Mouse (Mus musculus): ENCODE results near the gene Slc5a6.

Slc5a6 gene

DNA sequence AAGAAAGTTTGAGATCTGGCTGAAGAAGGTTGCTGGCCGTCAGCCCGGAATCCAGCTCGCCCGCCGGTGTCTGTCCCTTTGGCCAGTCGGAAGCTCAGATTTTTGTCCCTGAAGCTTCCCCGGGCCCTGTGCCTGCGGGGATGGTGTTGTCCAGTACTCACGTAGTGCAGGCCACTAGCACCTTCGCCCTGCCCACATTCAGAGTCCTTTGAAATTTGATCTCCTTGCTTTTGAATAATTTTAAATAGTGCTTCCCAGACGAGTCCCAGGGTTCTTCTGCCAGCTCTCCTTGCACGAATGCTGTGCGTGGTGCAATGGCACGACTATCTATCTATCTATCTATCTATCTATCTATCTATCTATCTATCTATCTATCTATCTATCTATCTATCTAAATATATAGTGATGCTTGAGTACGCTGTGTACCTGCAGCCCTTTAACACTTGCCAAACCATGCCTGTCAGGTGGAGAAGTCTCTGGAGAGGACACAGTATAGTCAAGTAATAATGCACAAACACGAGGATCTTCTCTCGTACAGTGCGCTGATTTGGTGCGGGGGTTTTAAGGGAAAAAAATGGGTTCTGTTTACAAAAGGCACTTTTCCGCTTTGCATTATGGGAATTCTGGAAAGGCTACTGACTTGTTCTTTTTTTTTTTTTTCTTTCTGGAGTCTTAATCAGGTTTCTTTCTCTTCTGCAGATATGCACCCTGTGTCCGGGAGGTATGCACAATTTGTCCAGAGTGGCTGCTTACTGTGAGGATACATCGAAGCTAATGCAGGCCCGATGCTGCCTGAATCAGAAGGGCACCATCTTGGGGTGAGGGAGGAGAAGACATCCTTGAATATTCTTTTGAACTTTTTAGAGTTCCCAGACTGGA, at the start of gene Slc5a6:
Gene Slc5a6 (minus strand): TSS at position 162 of the 879 bp plus-strand sequence.
- no peak for DNase-seq (ENCODE audit: low spot score)

DNA sequence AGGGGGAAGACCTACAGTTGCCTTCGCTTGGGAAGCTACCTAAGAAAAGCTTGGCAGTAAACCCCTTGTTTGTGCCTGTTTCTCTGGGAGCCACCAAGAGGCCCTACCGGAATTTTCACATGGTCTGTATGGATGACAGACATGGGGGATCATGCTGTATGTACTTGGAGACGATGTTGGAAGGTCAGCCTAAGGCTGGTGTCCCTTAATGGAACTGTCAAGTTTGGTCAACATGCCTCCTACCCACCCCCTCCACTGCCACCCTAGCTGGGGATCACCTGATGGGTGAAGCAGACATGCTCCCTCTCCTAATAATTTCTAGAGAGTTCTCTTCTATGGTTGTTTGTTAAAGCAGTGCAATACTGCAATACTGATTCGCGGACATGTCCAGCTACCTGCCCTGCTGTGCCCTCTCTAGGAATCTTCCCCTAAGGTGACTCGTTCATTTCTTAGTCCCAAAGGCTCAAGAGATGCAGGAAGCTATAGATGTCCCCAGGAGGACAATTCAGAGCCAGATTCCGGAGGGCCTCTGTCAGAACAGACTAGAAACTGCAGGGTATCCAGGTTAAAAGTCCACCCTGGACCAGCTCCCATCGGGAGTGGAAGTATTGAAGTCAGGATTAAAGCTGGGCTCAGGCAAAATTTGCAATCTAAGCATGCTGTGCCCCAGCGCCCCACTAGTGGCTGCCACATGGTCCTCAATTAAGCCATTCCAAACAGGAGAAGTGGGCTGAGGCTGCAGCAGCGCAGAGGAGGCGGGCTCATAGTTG, 47.2 kb upstream of the Slc5a6 start:
- DNase-seq (ENCODE audit: low spot score) = no peak

DNA sequence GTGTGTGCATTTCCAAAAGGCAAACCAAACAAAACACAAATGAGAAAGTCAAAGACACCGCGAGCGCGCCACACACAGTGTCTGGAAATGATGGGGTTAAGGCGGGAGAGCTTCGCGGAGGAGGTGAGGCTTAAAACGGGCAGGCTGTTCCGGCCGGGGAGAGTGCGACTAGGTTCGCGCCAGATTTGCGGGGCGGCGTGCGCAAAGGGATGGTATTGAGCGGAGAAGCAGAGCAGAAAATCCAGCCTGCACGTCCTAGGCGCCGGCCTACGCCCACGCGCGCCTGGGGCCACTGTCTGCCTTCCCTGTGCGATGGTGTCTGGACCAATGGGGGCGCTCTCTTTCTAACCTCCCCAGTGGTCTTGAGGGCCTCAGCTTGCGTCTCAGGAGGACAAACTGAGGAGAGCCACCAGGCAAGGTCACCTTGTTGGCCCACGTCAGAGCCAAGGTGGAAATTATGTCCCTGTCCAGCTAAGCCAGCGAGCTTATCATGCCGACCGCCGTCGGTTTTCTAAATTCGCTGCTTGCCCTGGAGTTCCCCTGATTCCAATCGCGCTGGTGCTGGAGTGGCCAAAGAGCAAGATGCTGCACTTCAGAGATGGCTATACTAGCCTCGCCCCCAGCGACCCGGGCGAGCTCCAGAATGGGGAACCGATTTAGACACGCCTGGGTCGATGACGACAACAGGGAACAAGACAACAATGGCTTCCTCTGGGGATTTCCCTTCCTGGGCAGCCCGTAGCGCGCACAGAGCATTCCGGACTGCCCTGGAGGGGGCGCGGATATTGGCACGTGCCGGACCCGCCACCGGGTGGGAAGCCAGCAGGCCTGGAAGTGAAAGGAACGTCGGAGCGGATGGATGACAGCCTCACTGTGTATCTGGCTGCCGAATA, 46.3 kb upstream of the Slc5a6 start:
- peak; percentile 64 for DNase-seq (ENCODE audit: low spot score)

DNA sequence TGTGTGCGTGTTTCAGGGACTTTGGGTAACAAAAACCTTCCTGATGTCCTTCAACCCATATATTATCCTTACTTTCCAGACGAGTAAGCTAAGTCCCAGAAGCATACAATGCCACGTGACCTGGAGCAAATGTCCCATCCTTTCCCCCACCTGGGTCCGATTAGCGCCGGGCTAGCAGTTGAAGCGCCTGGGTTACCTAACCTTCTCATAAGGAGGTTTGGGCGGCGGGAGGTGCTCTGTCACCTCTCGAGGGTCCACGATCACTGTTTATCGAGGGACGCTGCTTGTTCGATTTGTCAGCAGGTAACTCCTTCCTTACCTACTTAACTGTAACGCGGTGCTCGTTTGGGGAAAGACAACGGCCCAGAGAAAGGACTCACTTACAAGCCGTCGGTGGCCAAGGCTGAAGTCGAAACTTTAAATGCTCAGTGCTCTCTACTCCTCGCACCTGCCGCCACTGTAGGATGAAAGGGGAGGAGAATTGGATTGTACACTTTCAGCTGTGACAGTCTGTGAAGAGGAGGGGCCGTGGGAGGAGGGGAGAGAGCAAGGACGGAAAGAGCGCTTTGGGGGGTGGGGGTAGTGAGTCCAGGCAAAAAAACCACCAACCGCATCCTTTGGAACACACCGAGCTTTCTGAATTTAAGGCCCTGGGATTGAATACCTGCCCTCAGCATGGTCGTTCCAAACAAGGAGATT, 45.5 kb upstream of the Slc5a6 start:
- no peak for DNase-seq (ENCODE audit: low spot score)

DNA sequence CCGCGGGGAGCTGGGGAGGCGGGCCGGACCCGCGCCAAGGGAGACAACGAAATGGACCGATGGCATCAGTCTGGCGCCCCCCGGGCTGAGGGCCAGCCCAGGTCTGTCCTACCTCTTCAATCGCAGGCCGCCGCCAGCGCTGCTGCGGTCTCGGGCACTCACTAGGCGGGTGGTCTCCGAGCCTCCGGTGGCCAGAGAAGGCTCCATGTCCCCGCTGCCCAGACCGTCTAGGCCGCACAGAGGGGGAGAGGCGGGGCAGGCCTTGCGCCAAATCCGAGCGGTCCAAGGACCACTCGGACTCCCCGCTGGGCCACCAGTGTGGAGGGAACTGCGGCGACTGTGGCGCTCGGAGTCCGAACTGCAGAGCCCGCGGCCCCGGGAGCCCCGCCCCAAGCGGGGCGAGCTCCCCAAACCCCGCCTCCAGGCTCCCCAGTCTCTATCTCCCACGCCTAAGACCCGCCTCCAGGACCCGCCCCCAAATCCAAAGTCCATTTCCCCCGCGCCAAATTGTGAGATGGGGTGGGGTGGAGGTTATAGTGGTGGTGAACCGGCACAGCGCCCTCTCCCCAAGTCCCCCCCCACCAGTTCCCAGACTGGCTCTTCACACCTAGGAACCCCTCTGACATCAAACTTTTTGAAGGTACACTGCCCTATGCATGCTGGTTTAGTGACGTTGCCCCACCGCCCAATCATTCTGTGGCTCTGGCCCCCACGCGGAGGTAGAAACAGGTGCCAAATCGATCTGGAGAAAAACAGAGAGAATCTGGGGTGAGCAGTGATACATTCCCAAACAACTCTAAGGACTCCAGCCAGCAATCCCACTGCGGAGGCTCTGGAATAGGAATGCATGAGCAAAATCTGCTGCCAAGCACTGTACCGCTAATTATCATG, 44.7 kb upstream of the Slc5a6 start:
- peak; percentile 70 for DNase-seq (ENCODE audit: low spot score)

DNA sequence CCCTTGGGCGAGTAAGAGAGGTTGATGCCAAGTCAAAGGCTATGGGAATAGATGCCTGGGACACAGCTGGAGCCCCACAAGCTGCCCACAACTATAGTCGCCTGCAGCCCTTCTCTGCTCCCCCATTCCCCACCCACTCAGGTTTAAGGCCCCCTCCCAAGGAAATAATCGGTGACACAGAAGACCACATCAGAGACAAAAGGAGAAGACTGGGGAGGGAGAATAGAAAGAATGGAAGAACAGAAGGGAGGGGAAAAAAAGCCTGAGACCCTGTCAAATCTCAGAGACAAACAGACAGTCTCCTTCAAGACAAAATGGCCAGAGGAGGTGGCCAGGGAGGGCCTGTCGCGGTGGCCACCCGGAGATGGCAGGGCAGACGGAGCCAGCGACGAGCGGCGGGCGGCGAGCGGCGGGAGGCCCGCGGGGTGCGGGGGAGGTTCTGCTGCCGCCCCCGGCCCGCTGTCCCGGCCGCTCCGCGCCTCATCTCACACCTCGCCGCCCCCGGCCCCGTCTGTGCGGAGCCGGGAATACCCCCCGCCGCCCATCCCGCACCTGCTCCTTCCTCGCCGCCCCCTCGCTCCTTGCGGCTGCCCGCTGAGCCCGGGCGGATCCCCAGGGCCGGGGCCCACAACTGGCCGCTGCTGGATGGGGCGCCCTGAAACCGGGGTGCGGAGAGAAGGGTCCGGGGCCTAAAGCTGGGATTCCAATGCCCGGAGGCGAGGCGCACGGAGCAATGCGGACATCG, 43.7 kb upstream of the Slc5a6 start:
- DNase-seq (ENCODE audit: low spot score) = no peak

DNA sequence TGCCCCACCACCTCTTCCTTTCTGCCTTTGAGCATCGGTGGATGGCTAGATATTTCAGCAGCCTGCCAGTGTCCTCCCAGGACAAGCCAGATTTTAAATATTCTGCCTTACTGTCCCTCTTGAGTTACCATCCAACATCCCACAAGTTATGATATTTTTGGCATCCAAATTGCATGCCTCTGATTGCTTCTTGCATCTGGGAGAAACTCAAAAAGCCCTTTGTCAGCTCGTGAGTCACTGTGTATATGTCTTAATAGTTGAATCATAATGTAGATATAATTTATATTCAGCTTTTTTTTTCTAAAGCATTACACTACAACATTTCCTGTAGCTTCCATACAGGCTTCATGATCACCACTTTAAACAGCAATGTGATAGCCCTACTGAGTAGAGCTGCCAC, 38.4 kb upstream of the Slc5a6 start:
- no peak for DNase-seq (ENCODE audit: low spot score)

DNA sequence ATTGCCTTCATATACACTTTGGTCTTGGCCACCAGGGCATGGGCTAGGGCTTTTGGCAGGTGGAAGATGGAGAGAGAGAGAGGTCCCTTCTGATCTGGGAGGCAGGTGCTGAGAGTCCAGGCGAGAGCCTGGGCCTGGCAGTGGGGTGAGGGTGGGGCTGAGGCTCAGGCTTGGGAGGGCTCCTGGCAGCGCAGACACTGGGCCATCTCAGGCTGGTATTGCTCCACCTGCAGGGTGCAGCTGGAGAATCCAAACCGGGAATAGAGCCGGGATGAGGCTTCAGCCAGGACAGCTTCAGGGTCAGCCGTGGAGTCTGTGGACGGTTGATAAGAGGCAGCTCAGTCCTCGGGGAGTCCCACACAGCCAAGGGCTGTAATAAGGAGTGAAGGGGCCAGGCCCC, 37.9 kb upstream of the Slc5a6 start:
- no peak for DNase-seq (ENCODE audit: low spot score)

DNA sequence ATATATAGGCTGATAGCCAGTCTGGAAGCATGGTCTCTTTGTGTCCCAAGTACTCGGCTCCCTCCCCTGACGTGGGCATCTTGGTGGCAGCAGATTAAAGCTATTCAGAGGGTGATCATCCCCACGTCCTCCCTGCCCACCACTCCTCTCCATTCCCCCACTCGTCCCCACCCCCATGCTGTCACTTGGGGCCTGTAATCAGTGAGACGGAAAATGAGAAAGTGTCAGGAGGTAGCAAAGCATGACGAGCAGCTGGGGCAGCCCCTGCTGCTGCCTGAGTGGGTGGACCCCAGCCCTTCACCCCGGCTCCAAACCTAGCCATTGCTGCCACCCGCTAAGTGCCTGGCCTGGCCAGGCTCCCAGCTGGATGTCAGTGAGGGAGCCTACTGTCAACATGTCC, 35.2 kb upstream of the Slc5a6 start:
- DNase-seq (ENCODE audit: low spot score) = no peak

DNA sequence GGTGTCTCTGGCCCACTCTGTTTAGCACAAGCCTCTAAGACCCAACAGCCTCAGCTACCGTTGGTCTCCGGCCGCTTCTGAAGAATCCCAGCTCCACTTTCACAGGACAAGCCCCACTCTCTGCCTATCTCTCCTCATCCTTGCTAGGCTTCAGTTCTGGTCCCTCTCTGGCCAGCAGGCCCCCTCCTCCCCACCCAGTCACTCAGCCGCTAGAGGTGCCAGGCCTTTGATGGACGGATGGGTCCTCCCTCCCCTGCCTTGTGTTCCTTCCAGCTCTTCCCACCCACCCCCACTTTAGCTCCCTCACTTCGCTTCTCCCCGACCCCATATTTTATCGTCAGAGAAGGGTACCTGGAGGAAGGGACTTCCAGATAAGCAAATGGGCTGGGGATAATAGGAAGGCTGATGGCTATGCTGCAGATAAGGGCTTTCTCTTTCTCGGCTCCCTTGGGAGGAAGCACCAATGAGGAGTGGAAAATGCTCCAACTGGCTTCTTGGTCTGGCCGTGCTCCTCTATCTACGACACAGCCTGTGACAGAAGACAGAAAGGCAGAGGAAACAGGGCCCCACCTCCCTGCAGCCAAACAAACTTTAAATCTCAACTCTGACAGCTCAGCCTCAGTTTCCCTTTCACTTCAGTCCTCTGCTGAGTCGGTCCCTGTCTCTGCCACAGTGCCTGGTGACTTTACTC, 34.4 kb upstream of the Slc5a6 start:
- no peak for DNase-seq (ENCODE audit: low spot score)

DNA sequence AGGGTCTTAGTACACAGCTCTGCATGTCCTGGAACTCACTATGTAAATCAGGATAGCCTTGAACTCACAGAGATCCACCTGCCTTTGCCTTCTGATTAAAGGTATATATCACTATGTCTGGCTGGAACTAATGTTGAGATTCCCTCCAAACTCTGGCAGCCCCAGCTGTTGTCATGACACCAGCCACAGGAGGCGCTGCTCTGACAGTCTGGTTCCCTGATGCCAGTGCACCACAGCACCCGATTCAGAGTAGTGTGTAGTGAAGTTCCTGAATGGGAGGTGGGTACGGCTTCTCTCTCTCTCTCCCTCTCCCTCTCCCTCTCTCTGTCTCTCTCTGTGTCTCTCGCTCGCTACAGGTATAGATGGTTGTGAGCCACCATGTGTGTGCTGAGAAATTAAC, 33.6 kb upstream of the Slc5a6 start:
- DNase-seq (ENCODE audit: low spot score) = peak; percentile 87

DNA sequence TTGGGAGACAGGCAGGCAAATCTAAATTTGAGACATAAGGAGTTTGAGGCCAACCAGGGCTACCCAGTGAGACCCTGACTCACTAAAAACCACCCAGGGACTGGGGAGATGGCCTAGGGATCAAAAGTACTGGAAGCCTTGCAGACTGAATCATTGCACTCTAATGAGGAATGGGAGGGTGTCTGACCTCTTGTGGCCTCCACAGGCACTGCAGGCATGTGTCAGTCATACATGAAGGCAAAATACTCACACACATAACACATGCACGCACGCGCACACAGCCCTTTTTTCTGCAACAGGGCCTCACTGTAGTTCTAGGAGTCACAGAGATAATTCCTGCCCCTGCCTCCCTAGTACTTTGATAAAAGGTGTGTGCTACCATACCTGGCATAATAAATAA, 32.7 kb upstream of the Slc5a6 start:
- DNase-seq (ENCODE audit: low spot score) = peak; percentile 71

DNA sequence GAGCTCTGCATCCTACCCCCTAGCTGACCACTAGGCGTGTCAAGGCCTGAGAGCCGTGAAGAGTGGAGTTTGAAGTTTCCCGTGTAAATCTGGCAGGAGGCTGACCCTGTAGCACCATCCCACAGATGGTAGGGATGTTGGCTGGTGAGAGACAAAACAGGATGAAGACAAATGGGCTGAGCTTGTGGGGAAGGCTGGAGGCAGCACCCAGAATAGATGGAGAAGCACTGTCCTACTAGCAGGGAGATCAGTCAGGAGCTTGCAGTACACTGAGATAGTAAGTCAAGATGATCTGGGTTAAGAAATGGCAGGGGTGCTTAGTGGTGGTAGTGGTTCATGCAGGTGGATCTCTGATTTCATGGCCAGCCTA, 32.1 kb upstream of the Slc5a6 start:
- DNase-seq (ENCODE audit: low spot score) = no peak

DNA sequence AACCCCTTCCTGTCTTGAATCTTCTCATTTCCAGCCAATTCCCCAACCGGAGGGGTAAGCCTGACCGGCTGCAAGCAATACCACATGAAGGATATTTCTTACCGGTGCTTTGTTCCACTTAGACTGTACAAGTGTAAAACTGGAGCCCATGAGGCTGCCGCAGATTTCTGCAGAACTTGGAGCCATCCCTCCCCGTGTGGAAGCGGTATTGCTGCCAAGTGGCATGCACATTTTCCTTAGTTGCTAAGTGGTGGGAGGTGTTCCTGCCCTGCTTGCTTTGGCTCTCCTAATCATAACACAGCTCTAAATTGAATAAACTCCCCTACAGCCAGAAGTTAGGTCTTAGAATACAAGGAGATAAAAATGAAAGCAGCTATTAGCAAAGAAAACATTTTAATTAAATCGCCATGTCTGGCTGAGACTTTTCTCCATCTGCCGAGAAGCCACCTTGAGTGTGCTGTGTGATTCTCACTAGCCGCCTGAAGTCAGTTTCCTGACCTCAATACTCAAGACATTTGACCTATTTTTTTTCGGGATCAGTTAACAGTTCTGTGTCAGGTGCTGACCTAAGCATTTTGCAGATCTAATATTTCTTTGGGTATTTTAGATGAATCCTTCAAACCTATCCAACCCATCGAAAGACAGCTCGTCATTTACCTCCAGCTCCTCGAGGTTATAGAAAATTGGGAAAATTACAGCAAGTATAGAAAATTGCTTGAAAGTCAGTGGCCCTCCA, 31.5 kb upstream of the Slc5a6 start:
- no peak for DNase-seq (ENCODE audit: low spot score)

DNA sequence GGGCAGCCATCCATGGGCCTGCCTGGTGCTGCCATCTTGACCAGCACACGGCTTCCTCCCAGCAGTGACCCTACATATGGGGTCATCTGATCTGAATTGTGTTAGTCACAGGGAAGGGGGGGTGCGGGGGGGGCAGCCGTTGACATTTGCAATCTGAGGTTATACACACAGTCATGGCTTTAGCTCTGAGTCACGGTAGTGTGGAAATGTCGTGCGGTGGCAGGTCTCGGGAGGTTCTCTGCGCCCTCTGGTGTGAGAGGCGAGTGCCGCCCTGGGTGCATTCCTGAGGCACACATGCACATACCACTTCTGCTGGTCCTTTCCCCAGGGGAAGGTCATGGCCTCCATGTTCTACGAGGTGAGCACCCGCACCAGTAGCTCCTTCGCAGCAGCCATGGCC, 27.6 kb upstream of the Slc5a6 start:
- no peak for DNase-seq (ENCODE audit: low spot score)

DNA sequence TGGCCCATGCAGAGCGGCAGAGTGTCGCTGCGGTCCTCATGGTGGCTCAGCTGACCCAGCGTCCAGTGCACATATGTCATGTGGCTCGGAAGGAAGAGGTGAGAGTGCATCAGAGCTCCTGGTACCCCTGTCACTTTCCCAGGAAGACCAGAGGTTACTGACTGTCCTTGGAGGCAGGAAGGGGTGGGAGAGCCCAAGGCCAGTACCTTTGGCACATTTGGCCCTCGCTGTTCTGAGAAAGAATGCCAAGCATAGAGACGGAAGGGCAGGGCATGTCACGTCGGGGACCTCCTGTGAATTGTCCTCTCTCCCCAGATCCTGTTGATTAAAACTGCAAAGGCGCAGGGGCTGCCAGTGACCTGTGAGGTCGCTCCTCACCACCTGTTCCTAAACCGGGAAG, 24.5 kb upstream of the Slc5a6 start:
- no peak for DNase-seq (ENCODE audit: low spot score)

DNA sequence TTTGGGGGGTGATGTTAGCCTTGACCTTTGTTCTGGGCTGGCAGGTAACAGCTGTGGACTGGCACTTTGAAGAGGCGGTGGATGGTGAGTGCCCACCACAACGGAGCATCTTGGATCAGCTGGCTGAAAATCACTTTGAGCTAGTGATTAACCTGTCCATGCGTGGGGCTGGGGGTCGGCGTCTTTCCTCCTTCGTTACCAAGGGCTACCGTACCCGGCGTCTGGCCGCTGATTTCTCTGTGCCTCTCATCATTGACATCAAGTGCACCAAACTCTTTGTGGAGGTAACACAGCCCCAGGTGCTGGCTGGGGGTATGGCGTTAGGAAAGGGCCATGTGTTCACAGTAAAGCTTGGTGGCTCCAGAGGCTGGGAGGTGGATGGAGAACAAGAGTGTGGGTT, 23.1 kb upstream of the Slc5a6 start:
- DNase-seq (ENCODE audit: low spot score) = peak; percentile 34

DNA sequence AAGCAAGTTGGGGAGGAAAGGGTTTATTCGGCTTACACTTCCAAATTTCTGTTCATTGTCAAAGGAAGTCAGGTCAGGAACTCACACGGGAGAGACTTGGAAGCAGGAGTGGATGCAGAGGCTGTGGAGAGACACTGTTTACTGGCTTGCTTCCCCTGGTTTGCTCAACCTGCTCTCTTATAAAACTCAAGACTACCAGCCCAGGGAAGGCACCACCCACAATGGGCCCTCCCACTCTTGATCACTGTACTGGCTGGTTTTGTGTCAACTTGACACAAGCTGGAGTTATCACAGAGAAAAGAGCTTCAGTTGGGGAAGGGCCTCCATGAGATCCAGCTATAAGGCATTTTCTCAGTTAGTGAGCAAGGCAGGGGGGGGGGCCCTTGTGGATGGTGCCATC, 22.3 kb upstream of the Slc5a6 start:
- no peak for DNase-seq (ENCODE audit: low spot score)

DNA sequence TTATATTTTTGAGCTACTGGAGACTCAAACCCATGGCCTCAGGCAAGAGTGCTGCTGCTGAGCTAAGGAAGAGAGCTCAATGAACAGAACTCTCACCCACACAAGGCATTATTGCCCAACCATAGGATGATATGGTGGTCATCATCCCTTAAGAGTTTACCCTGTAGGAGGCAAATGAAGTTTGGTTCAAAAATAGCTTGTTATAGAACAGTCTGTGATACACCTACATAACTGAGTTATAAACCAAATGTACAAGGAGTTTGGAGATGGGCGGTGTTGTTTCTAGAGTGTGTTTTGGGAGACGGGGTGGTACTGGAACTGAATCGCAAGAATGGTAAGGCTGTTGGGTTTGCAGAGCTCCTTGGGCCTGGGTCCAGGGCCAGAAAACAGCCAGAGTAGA, 21.1 kb upstream of the Slc5a6 start:
- DNase-seq (ENCODE audit: low spot score) = no peak
